Mouse (Mus musculus) liver, embryonic 14.5 days (tissue): Measurements from ENCODE around the gene Asb15. TPM values are rescaled to one million over a fixed set of nuclear protein-coding genes. Genes with fewer than 3 reads are reported as not detected.

Source experiments
- ATAC-seq: fragments of 200-750 bp; cut with Nextera tagmentation; 2 replicates; pipeline ENCODE4 v1.8.0; 2017; ENCODE audit warnings: moderate number of reproducible peaks, mild to moderate bottlenecking, moderate library complexity; ENCODE audit not compliant: insufficient read depth
- DNase-seq, 3 experiments: peaks; one replicate each; pipeline ENCODE4 v3.0.0-alpha.2; 2012 to 2013; ENCODE audit warnings: low read depth in 3 of 3, low spot score in 3 of 3
- H3K27ac ChIP-seq: fragments of 300-500 bp; sonication (generic); 2 replicates; pipeline ENCODE4 v1.5.1; 2014; ENCODE audit warnings: moderate library complexity, mild to moderate bottlenecking, control low read depth, inconsistent platforms
- H3K27me3 ChIP-seq: fragments of 300-500 bp; sonication (generic); 2 replicates; pipeline ENCODE4 v1.6.1; 2014; ENCODE audit warnings: mild to moderate bottlenecking, low read length, moderate library complexity; ENCODE audit not compliant: control insufficient read depth, insufficient read depth
- H3K36me3 ChIP-seq: fragments of 300-500 bp; sonication (generic); replicated peaks from 2 replicates; pipeline ENCODE4 v1.6.1; 2014; ENCODE audit warnings: low read depth; ENCODE audit not compliant: control insufficient read depth, insufficient read depth
- H3K4me1 ChIP-seq, 2 experiments: fragments of 200-500 bp in 1 of 2; fragments of 300-500 bp in 1 of 2; sonication (generic) in 1 of 2; replicated peaks; 2 replicates each; pipeline ENCODE4 v1.6.1; 2012 to 2014; ENCODE audit warnings: antibody characterized with exemption in 1 of 2, inconsistent platforms in 1 of 2, low read length in 1 of 2; ENCODE audit not compliant: control insufficient read depth in 2 of 2, insufficient read depth in 2 of 2
- H3K4me2 ChIP-seq: fragments of 300-500 bp; sonication (generic); 2 replicates; pipeline ENCODE4 v1.6.1; 2014; ENCODE audit warnings: low read depth, mild to moderate bottlenecking, control low read depth, moderate library complexity
- H3K4me3 ChIP-seq, 2 experiments: fragments of 200-500 bp in 1 of 2; fragments of 300-500 bp in 1 of 2; sonication (generic) in 1 of 2; 2 replicates each; pipeline ENCODE4 v1.5.1; 2012 to 2014; ENCODE audit warnings: low read depth in 2 of 2, low read length in 2 of 2, mild to moderate bottlenecking in 2 of 2, control low read depth in 1 of 2, inconsistent platforms in 1 of 2, moderate library complexity in 1 of 2; ENCODE audit not compliant: insufficient read depth in 1 of 2
- H3K9ac ChIP-seq: fragments of 300-500 bp; sonication (generic); replicated peaks from 2 replicates; pipeline ENCODE4 v1.6.1; 2014; ENCODE audit warnings: mild to moderate bottlenecking, control low read depth, moderate library complexity
- H3K9me3 ChIP-seq: fragments of 300-500 bp; sonication (generic); 2 replicates; pipeline ENCODE4 v1.6.1; 2016; ENCODE audit warnings: low read length, mixed read lengths; ENCODE audit not compliant: control insufficient read depth
- CTCF ChIP-seq: IDR thresholded peaks from 2 replicates; pipeline ENCODE4 v1.5.1; 2016; ENCODE audit warnings: antibody characterized with exemption, low read depth, control low read depth
- EP300 ChIP-seq: IDR thresholded peaks from 2 replicates; pipeline ENCODE4 v1.6.1; 2016; ENCODE audit warnings: antibody characterized with exemption, low read depth
- WGBS: fragments of 180-500 bp; shearing (Covaris S2); extraction: QIAGEN DNeasy Blood & Tissue Kit; methylation state at CpG from one replicate; pipeline ENCODE4 v1.1.7; 2014; ENCODE audit not compliant: insufficient replicate concordance; 5-methylcytosine and 5-hydroxymethylcytosine counted together
- polyA plus RNA-seq, 2 experiments: library from polyadenylated mRNA; depleted of rRNA in 1 of 2; stranded (reverse) in 1 of 2; unstranded in 1 of 2; fragments of >200 nt; fragmentation: Nextera tagmentation in 1 of 2; extraction: Ambion mirVana in 1 of 2; gene quantifications; 2 replicates each; pipeline versions ENCODE4 v1.2.1 to v1.2.3; 2012 to 2014

Gene Asb15
- polyA plus RNA-seq, 2 experiments = 0.01 TPM; not detected in 1

- H3K4me2 ChIP-seq = no peak overlapping the region
- no peaks in the 10 kb centered on the region for H3K36me3 ChIP-seq
- TF ChIP-seq EP300 (no peak), CTCF (no peak)
- H3K4me3 ChIP-seq = no peak overlapping the region
- H3K27ac ChIP-seq = no peak overlapping the region
- no peaks in the 10 kb centered on the region for H3K27me3 ChIP-seq
- no peaks in the 10 kb centered on the region for H3K9me3 ChIP-seq
- H3K9ac ChIP-seq = no peak overlapping the region
- WGBS = 84% methylated on average over 15 of the region's 15 CpGs
- 0 out of 4 replicates have a peak, but pooled peaks cover 0 to 1% of the 10 kb centered on the region in 2 experiments for H3K4me1 ChIP-seq
- DNase-seq (no peak), ATAC-seq (no peak)
Measured at GRCm38 (mm10) chr6:24607531-24607930, 79.6 kb downstream of the Asb15 start.

GRCm38 (mm10) chr6:24608129-24608528, 80.2 kb downstream of the Asb15 start:
- no peaks in the 10 kb centered on the region for H3K4me1 ChIP-seq
- TF ChIP-seq CTCF = no peak
- no peak for TF ChIP-seq EP300
- ATAC-seq = no peak
- H3K9me3 ChIP-seq = no peaks in the 10 kb centered on the region
- no peaks in the 10 kb centered on the region for H3K27me3 ChIP-seq
- H3K9ac ChIP-seq = no peak overlapping the region
- H3K27ac ChIP-seq = no peak overlapping the region
- no peak overlapping the region for H3K4me3 ChIP-seq
- H3K36me3 ChIP-seq = no peaks in the 10 kb centered on the region
- DNase-seq = no peak
- no peak overlapping the region for H3K4me2 ChIP-seq
- WGBS = 78% methylated on average over 4 of the region's 4 CpGs

DNA sequence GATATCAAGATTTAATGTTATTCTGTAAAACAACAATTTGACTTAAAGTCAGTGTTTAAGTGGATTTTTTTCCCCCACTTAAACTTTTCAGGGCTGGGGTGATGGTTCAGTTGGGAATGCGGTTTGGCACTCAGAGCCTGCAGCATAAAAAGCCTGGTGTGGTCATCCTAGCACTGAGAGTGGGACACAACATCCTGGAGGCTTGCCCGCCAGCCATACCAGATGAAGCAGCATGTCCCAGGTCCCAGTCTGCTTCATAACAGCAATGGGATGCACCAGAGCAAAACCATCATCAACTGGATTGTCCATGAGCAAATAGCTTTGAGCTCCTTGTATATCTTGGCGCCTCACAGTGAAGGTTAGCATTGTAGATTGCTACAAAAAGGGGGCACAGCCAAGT, 80.7 kb downstream of the Asb15 start:
- Histone ChIP-seq H3K4me1 (no peaks in the 10 kb centered on the region), H3K36me3 (no peaks in the 10 kb centered on the region), H3K27ac (no peak overlapping the region), H3K9me3 (no peaks in the 10 kb centered on the region), H3K27me3 (no peaks in the 10 kb centered on the region), H3K4me2 (no peak overlapping the region), H3K9ac (no peak overlapping the region), H3K4me3 (no peak overlapping the region)
- 67% methylated on average over 3 of the region's 3 CpGs for WGBS
- DNase-seq = no peak
- no peak for ATAC-seq
- no peak for TF ChIP-seq EP300
- TF ChIP-seq CTCF = no peak

GRCm38 (mm10) chr6:24609531-24609930, 81.6 kb downstream of the Asb15 start:
- Histone ChIP-seq H3K36me3 (peaks cover 4% of the 10 kb centered on the region; the same call in 1 of the 2 replicates), H3K27ac (no peak overlapping the region), H3K4me1 (no peaks in the 10 kb centered on the region), H3K4me3 (no peak overlapping the region), H3K9ac (no peak overlapping the region), H3K4me2 (no peak overlapping the region), H3K27me3 (no peaks in the 10 kb centered on the region), H3K9me3 (no peaks in the 10 kb centered on the region)
- 69% methylated on average over 4 of the region's 4 CpGs for WGBS
- DNase-seq (no peak), ATAC-seq (no peak)
- no peak for TF ChIP-seq CTCF
- TF ChIP-seq EP300 = no peak

- H3K27ac ChIP-seq = no peak overlapping the region
- H3K4me1 ChIP-seq = no peaks in the 10 kb centered on the region
- H3K4me2 ChIP-seq = no peak overlapping the region
- no peak for TF ChIP-seq CTCF
- no peak for TF ChIP-seq EP300
- H3K36me3 ChIP-seq = peaks cover 8% of the 10 kb centered on the region; the same call in 1 of the 2 replicates
- no peaks in the 10 kb centered on the region for H3K9me3 ChIP-seq
- H3K27me3 ChIP-seq = no peaks in the 10 kb centered on the region
- ATAC-seq (no peak), DNase-seq (no peak)
- H3K9ac ChIP-seq = no peak overlapping the region
- 73% methylated on average over 4 of the region's 4 CpGs for WGBS
- H3K4me3 ChIP-seq = no peak overlapping the region
Measured at GRCm38 (mm10) chr6:24610358-24610757, 82.4 kb downstream of the Asb15 start.
